Mouse (Mus musculus) heart, embryonic 14.5 days (tissue): Measurements from ENCODE around the gene Tsga10. TPM values are rescaled to one million over a fixed set of nuclear protein-coding genes. Genes with fewer than 3 reads are reported as not detected.
"Not testable (repeated sequence)": the region's sequence is repeated elsewhere in the genome, so short reads cannot be mapped to it uniquely, and the experiment has no call there.

Experiments
- ATAC-seq: fragments of 200-750 bp; cut with Nextera tagmentation; 2 replicates; pipeline ENCODE4 v1.8.0; 2017; ENCODE audit warnings: low read depth, moderate TSS enrichment; ENCODE audit not compliant: insufficient number of reproducible peaks, insufficient read depth, low FRiP score
- H3K27ac ChIP-seq, 2 experiments: fragments of 200-500 bp in 1 of 2; fragments of 300-500 bp in 1 of 2; sonication (generic) in 1 of 2; replicated peaks in 1 of 2; 2 replicates each; pipeline ENCODE4 v1.5.1; 2012 to 2014; ENCODE audit warnings: low read depth in 2 of 2, low read length in 2 of 2, control low read depth in 1 of 2, mild to moderate bottlenecking in 1 of 2, mixed read lengths in 1 of 2; ENCODE audit not compliant: control insufficient read depth in 1 of 2, insufficient read depth in 1 of 2
- H3K27me3 ChIP-seq: fragments of 300-500 bp; sonication (generic); 2 replicates; pipeline ENCODE4 v1.6.1; 2014; ENCODE audit warnings: mild to moderate bottlenecking, low read length, control low read depth; ENCODE audit not compliant: control insufficient read depth, insufficient read depth
- H3K36me3 ChIP-seq: fragments of 300-500 bp; sonication (generic); 2 replicates; pipeline ENCODE4 v1.6.1; 2014; ENCODE audit warnings: mild to moderate bottlenecking, control low read depth, low read length, mixed read lengths; ENCODE audit not compliant: control insufficient read depth, insufficient read depth
- H3K4me1 ChIP-seq, 2 experiments: fragments of 200-500 bp in 1 of 2; fragments of 300-500 bp in 1 of 2; sonication (generic) in 1 of 2; 2 replicates each; pipeline ENCODE4 v1.6.1; 2012 to 2014; ENCODE audit warnings: low read length in 2 of 2, control low read depth in 1 of 2, mixed read lengths in 1 of 2; ENCODE audit not compliant: control insufficient read depth in 2 of 2, insufficient read depth in 2 of 2
- H3K4me2 ChIP-seq: fragments of 300-500 bp; sonication (generic); 2 replicates; pipeline ENCODE4 v1.6.1; 2014; ENCODE audit warnings: mild to moderate bottlenecking, low read length
- H3K4me3 ChIP-seq, 2 experiments: fragments of 200-500 bp in 1 of 2; fragments of 300-500 bp in 1 of 2; sonication (generic) in 1 of 2; 2 replicates each; pipeline ENCODE4 v1.5.1; 2012 to 2014; ENCODE audit warnings: low read length in 2 of 2, mild to moderate bottlenecking in 2 of 2, control low read depth in 1 of 2, low read depth in 1 of 2, moderate library complexity in 1 of 2; ENCODE audit not compliant: control insufficient read depth in 1 of 2, insufficient read depth in 1 of 2
- H3K9ac ChIP-seq: fragments of 300-500 bp; sonication (generic); 2 replicates; pipeline ENCODE4 v1.6.1; 2014; ENCODE audit warnings: mild to moderate bottlenecking, low read length
- H3K9me3 ChIP-seq: fragments of 300-500 bp; sonication (generic); 2 replicates; pipeline ENCODE4 v1.6.1; 2016; ENCODE audit warnings: low read length, control low read depth; ENCODE audit not compliant: control insufficient read depth
- WGBS: fragments of 180-500 bp; shearing (Covaris S2); extraction: QIAGEN DNeasy Blood & Tissue Kit; methylation state at CpG from one replicate; pipeline ENCODE4 v1.1.7; 2014; 5-methylcytosine and 5-hydroxymethylcytosine counted together
- polyA plus RNA-seq: library from polyadenylated mRNA; unstranded; fragments of >200 nt; fragmentation: Nextera tagmentation; extraction: Ambion mirVana; gene quantifications from 2 replicates; pipeline ENCODE4 v1.2.1, GENCODE M21; 2014

The Tsga10 gene
- polyA plus RNA-seq, 1 experiment from 2014 or later = 4.2 TPM

DNA sequence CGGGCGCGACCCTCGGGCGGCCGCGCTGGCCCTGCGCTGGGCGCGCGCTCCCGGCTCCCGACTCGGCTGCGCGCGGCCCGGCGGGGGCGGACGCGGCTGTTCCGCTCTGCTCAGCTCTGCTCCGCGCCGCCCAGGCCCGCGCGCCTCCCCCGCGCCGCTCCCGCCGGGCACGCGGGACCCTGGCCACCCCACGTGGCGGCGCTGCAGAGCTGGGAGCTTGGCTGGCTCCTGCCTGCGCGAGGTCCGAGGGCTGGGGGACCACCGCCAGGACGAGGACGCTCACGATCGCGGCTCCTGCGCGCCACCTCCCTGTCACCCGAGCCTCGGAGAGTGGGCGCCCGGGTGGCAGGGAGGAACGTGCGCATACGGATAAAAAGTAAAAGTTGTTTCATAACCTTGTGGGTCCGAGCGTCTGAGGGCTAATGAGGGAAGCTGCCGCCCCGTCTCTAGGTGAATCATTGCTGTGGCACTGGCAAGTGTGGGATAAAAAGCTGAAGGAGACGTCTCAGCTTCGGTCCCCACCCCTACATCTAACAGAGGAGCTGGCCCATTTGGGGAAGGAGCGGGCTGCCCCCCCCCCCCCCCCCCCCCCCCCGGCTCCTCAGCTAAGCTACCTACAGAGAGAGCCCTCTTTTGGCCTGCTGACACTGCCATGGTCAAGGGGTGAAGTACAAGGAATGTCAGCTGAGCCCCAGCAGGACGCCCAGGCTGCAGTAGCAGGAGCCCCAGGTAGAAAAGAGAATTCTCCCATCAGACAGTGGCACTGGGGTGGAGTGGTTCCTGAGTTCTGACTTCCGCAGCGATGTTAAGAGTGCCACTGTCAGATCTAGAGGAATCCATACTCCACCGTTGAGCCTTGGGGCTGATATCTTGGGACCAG, 146.2 kb downstream of the Tsga10 start, which contains the start of gene 2010300C02Rik:
Gene 2010300C02Rik (minus strand): TSS at position 325 of the 880 bp plus-strand sequence.
- H3K4me3 ChIP-seq = peak within 1 kb of the TSS; percentile 51 to 70
- no peak within 1 kb of the TSS for H3K27ac ChIP-seq
- H3K36me3 ChIP-seq = no peaks in the 10 kb centered on the region
- 0 out of 2 replicates have a peak, but pooled peaks cover 6% of the 10 kb centered on the region for H3K27me3 ChIP-seq
- no peaks in the 10 kb centered on the region for H3K9me3 ChIP-seq
- H3K4me1 ChIP-seq = peaks cover 3 to 5% of the 10 kb centered on the region in 2 experiments; a peak in 3 of 4 replicates
- peak within 1 kb of the TSS; percentile 94 for H3K4me2 ChIP-seq
- H3K9ac ChIP-seq = peak within 1 kb of the TSS; percentile 76
- ATAC-seq = peak; percentile 70
- under 1% methylated on average over 58 of the region's 69 CpGs for WGBS

- no peaks in the 10 kb centered on the region for H3K36me3 ChIP-seq
- H3K9me3 ChIP-seq = no peaks in the 10 kb centered on the region
- peak overlapping the region; percentile 76 for H3K9ac ChIP-seq
- H3K4me2 ChIP-seq = peak overlapping the region; percentile 94
- ATAC-seq = peak; percentile 36; the same call in 1 of the 2 replicates
- H3K27ac ChIP-seq = no peak overlapping the region
- 0 out of 2 replicates have a peak, but pooled peaks cover 6% of the 10 kb centered on the region for H3K27me3 ChIP-seq
- peaks cover 3 to 5% of the 10 kb centered on the region in 2 experiments; a peak in 3 of 4 replicates for H3K4me1 ChIP-seq
- peak overlapping the region; percentile 51 to 70 for H3K4me3 ChIP-seq
- 7% methylated on average over 45 of the region's 49 CpGs for WGBS
Measured at GRCm38 (mm10) chr1:37719030-37719723, 147.1 kb downstream of the Tsga10 start.

GRCm38 (mm10) chr1:37718516-37718915, 147.7 kb downstream of the Tsga10 start:
- peak overlapping the region; percentile 94; the same call in 1 of the 2 replicates for H3K4me2 ChIP-seq
- H3K36me3 ChIP-seq = no peaks in the 10 kb centered on the region
- no peak overlapping the region for H3K27ac ChIP-seq
- WGBS = 60% methylated on average over 7 of the region's 7 CpGs
- H3K9ac ChIP-seq = no peak overlapping the region
- no peaks in the 10 kb centered on the region for H3K9me3 ChIP-seq
- H3K4me3 ChIP-seq = no peak overlapping the region
- no peak for ATAC-seq
- peaks cover 3 to 5% of the 10 kb centered on the region in 2 experiments; a peak in 3 of 4 replicates for H3K4me1 ChIP-seq
- H3K27me3 ChIP-seq = 0 out of 2 replicates have a peak, but pooled peaks cover 6% of the 10 kb centered on the region

- H3K9ac ChIP-seq = no peak overlapping the region
- H3K4me3 ChIP-seq = no peak overlapping the region
- no peaks in the 10 kb centered on the region for H3K9me3 ChIP-seq
- no peak overlapping the region for H3K4me2 ChIP-seq
- WGBS = 72% methylated on average over 14 of the region's 14 CpGs
- H3K27me3 ChIP-seq = 0 out of 2 replicates have a peak, but pooled peaks cover 6% of the 10 kb centered on the region
- peaks cover 3 to 5% of the 10 kb centered on the region in 2 experiments; a peak in 3 of 4 replicates for H3K4me1 ChIP-seq
- H3K36me3 ChIP-seq = no peaks in the 10 kb centered on the region
- ATAC-seq = no peak
- H3K27ac ChIP-seq = no peak overlapping the region
Measured at GRCm38 (mm10) chr1:37717415-37718195, 148.6 kb downstream of the Tsga10 start.

DNA sequence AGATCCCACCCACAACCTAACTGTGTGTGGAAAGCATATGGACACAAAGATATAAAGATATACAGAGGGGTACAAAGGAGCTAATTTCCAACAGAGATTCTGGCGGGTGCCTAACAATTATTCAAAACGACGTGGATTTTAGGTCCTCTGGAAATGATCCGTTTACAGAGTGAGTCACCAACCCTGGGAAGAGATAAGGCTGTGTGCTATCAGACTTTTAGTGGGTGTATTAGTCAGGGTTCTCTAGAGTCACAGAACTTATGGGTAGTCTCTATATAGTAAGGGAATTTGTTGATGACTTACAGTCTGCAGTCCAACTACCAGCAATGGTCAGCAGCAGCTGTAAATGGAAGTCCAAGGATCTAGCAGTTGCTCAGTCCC, 153.9 kb downstream of the Tsga10 start:
- not testable (repeated sequence) for H3K9ac ChIP-seq, H3K9me3 ChIP-seq, H3K4me3 ChIP-seq, ATAC-seq, H3K27ac ChIP-seq, H3K4me2 ChIP-seq, H3K36me3 ChIP-seq, H3K27me3 ChIP-seq, H3K4me1 ChIP-seq
- 35% methylated on average over 4 of the region's 4 CpGs for WGBS

DNA sequence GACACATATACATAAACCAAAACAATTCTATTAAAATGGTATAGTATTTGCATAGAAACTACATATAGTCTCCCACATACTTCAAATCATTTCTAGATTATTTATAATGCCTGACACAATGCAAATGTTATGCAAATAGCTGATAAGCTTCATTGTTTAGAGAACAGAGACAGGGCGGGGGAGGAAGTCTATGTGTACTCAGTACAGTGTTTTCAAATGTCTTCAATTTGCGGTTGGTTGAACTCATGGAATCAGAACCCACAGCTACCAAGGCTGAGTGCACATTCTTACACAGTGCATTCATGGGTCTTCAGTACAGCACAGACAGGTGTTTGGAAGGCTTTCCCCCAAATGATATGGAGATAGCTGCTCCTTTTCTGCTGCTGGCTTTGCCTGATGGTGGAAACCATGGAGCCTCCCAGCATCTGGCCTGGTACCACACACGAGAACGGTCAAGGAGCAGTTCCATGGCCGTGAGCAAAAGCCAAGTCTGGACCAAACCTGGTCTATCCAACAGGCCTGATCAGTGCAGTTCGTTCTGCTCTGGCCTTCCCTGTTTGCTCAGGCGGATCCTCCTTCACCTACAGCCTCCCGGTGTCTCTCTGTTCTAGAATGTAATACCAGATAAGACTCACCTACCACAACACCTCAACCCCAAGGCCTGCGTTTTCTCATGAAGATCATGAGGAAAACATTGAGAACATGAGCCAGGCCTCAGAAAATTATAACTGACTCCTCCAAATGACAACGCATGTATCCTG, 154.5 kb downstream of the Tsga10 start:
- H3K27me3 ChIP-seq = no peaks in the 10 kb centered on the region
- no peak for ATAC-seq
- no peaks in the 10 kb centered on the region for H3K36me3 ChIP-seq
- no peak overlapping the region for H3K9ac ChIP-seq
- no peak overlapping the region for H3K27ac ChIP-seq
- no peaks in the 10 kb centered on the region for H3K4me1 ChIP-seq
- WGBS = 83% methylated on average over 10 of the region's 10 CpGs
- 0 out of 2 replicates have a peak, but pooled peaks cover 4% of the 10 kb centered on the region for H3K9me3 ChIP-seq
- no peak overlapping the region for H3K4me2 ChIP-seq
- H3K4me3 ChIP-seq = no peak overlapping the region
